Mouse (Mus musculus) kidney, postnatal 4 days (tissue): Measurements from ENCODE around the gene Rrp8.

Experiments used
- DNase-seq, 2 experiments: peaks; one replicate each; pipeline ENCODE4 v3.0.0; 2021; ENCODE audit warnings: mixed read lengths in 2 of 2

The Rrp8 gene

DNA sequence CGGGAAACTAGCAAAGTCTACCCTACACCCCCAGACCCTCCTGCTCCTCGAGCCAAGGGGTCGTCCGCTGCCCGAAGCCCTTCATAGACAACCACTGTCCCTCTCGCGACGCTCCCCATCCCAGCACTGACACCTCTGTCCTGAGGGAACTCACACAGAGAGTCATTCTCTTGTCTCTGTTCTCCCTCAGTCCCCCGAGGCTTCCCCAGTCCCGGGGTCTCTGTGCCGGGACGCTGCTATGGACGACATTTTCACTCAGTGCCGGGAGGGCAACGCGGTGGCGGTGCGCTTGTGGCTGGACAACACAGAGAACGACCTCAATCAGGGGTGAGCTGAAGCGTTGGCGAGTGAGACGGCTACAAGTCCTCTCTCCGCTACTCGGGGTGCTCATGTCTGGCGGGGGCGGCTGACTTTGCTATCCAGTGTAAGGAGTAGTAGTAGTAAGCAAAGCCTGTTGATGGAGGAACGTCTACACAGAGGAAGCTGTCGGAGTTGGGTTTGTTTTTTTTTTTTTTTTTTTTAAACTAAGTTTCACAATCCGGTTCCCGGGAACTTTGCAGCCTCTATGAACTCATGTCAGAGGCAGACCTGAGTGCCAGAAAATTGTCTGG is at the start of gene Rrp8:
TSS of gene Rrp8 (minus strand) at position 475 of the 611 bp plus-strand sequence.
- DNase-seq, result peak; percentile 55 to 67

DNA sequence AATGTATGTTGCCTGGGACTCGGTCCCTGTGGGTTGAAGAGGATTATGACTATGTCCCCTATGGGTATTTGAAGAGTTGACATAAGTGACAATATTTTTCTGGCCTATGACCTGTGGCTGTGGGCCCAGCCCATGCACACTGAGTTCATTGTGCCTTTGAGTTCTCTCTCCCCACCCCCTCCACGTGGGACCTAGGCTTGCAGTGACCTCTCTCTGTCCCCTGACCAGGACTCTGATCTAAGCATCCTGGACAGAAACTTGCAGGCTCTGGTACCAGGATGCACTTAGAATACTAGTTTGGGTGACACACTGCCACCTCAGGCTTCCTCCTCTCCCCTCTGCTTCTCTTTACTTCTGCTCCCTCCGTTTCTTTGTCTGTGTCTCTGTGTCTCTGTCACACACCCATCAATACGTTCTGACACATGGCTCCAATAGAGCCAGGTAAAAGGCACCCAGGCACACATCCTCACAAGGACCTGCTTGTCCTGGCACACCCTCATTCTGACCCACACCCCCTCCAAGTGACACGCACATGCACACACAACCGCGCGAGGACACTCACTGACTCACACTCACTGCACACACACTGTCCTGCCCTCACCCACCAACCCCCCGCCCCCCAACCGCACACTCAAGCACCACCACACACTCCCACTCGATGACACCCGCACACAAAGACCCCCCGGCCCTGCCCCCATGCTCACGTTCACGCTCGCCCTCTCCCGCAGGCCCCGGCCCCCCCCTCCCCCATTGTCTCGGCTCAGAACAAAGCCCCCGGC is 49.5 kb upstream of the Rrp8 start:
- DNase-seq, result peak; percentile 26 to 41

DNA sequence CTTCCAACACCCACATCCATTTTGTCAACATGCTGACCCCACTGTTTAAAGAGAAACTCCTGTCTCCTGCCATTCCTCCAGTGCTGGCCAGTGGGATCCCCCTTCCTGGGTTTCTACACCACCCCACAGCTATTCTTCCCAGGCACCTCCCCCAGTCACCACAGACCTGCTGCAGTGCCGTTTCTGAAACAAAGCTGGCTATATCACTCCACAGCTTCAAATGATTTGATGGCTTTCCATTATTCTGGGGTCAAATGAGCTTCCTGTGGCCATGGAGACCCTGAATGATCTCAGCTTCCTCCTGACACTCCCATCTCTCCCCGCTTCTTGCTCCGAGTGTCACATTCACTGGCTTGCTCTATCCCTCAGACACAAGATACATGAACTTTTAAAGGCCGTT is 47.4 kb upstream of the Rrp8 start:
- DNase-seq, result peak; percentile 31 to 61

DNA sequence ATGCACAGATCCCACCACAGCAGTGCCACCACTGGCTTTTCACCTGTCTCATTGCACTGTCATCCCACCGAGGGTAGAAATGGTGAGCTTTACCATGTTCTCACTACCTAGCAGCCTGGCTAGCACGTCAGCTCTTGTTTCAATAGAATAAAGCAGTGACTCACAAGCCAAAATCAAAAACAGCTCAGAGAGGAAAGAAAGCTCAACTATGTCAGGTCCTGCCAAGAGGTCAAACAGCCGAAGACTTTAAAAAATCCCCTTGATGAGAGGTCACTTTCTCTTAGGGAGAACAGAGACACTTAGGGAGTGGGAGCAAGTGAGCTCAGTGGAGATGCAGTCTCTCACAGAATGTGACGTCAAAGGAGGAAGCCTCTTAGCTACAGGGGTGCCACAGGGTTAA is 46.7 kb upstream of the Rrp8 start:
- no peak for DNase-seq

DNA sequence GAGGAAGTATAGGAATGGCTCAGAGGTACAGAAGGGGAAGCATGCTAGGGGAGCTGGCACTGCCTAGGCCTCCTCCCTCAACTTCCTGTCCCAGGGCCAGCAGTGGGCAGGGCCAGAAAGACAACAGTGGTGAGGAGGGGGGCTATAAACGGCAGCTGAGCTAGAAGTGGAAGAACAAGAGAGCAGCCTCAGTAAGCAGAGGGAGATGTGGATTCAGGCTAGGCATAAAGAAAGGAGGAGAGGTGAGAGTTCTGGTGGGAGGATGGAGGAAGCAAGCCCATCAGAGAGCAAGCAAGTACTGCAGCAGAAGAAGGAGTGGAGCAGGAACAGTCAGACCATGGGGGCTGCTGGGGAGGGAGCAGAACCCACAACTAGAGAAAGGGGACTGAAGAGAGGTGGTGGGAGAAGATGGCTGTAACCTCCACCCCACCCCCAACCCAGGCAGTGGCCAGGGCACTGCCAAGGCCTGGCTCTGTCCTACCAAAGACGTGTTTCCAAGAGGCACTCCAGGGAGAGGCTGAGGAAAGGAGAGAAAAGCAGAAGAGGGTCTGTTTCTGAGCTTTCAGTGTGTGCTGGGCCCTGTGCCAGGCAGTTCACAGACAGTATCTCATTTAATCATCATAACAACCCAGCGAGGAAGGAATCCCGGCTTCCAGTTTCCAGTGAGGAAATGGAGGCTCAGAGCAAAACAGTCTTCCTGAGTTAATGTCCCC is 41.5 kb upstream of the Rrp8 start:
- DNase-seq, result peak; percentile 68 to 77

DNA sequence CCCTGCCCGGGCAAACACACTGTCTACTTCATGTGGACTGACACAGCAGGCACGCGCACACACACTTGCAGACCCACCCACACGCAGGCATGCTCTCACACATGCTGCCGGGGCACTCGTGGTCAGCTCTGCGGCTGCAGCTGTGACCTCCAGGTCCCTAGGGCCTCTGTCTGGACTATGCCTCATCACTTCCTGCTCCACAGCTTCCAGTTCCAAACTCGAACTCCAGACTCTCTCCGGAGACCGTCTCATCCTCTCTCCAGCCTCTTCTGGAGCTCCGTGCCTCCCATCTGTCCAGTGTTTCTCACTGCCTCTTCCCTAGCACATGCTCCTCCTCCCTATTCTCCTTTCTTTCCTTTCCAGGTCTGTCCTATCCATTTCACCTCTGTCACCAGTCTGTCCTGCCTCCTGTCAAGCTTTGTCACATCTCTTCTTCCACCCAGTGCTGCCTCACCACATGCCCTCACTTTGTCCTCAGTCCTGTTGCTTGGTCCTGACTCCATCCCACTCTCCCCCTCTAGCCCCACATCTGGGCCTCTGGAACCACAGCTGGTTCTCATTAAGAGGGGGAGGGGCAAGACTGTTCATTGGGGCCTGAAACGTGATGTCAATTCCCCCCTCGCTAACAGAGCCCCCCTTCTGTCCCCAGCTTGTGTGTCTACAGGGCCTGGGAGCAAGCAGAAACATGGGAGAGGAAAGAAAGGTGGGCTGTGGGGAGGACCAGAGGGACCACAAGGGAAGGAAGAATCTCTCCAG is 40.8 kb upstream of the Rrp8 start:
- peak; percentile 74 to 82 for DNase-seq

DNA sequence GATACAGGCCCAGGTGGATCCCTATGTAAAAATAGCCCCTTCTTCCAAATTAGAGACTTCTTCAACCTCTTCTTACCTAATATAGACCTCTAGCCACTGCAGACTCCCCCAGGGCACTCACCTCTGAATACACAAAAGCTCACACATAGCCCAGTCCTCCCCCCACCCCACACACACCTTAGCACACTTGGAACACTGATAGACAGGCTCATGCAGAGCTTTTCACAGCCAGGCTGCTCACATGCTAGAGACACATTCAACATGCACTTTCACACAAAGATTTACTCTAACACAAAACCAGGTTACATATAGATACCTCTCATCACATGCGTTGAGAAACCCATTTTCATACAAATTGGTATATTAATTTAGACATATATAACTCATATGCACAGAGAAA is 40.1 kb upstream of the Rrp8 start:
- DNase-seq, result no peak

DNA sequence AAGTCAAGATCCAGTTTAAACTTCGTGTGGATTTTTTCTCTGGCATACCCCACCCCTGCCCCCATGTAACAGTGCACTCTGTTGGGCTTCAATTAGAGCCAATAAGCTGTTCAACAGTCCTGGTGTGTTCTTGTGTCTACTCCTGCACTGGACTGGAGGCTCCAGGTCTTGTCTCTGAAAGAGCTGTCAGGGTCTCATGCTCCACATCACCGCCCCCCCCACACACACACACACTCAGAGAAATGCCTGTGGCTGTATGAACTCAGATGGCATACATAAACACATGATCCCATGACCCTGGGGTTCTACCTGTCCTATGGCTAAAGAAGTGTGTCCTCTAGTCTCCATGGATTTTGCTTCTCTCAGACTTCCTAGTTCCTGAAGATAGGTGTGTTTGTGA is 38.8 kb upstream of the Rrp8 start:
- no peak for DNase-seq

DNA sequence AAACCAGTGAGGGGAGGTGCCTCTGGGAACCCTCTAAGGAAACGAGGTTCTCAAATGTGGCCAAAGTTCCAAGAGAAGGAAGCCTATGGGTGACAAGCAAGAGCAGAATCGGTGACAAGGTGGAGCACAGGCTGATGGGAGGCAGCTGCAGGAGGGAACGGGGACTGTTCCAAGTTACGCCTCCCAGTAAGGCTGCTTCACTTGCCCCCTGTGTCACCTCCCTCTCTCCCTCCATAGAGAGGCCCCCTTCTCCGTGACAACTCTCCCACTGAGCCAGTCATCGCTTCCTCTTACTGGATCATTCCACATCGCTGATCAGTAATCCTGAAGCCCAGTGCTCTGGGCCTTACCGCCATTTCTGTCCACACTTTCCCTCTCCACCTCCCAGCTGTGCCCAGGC is 37.5 kb upstream of the Rrp8 start:
- peak; percentile 77 to 82 for DNase-seq

DNA sequence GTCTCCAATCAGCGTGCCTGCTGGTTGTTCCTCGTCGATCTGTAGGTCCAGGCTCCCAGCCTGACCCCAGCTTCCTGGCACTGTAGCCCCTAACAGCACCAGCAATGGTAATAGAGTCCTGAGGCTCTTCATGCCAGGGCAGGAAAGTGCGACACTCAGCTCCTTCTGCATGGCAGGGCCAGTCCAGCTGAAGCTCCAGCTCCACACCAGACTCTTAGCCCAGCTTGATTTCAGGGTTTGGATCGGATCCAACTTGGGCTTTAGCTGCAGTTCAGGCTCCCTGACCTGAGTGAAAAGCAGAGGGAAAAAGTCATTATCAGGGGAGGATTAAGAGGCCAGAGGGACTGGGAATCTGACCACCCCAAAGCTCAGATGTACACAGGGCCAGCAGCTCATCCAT is 35.9 kb upstream of the Rrp8 start:
- DNase-seq, result no peak

DNA sequence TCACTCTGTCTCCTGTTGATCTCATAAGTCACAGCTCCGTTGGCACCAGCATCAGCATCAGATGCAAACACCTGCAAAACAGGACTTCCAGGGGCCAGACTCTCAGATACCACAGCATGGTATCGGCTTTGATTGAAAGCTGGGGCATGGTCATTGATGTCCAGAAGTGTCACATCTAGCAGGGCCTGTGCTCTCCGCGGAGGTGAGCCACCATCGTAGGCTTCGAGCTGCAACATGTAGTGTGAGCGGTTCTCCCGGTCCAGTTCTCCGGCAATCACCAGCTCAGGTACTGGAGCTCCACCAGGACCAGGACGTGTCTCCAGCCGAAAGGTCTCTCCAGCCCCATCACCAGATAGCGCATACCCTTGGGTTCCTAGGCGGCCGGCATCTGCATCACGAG is 35.1 kb upstream of the Rrp8 start:
- DNase-seq, result no peak

DNA sequence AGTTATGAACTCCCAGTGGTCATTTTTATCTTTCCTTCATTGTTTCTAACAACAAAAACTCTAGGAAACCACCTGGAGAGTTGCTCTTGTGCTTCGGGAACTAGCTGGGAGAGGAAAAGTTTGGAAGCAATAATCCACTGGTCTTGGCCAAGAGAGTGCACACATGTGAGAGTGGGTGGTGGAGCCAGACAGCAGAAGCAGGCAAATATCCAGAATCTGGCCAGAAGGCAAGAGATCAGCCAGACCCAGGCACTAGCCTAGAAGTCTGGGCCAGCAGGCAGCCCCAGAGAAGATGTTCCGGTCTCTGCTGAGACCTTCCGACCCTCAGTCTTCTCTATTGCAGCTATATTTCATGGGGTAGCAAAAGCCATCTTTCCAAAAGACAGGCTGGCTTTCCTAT is 32.8 kb upstream of the Rrp8 start:
- no peak for DNase-seq

DNA sequence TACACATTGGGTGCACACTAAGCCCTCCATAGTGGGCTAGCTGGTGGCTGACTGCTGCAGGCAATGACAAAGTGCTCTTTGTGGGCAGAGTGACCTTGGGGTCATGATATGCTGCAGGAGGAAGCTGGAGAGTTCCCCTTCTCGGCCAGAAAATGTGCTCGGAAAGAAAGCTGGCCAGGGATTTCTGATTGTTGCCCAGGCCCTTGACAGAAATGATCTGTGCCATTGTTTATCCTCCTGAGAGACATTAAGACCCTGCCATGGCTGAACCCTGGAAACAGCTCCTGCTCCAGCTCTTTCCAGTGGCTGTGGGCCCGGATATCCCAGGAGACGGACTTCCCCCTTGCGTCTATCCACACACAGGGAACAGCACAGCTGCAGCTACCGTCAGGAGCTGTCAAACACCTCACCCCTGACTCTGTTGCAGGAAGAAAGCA is 30.6 kb upstream of the Rrp8 start:
- DNase-seq, result peak in 1 of 2 experiments; percentile 58

DNA sequence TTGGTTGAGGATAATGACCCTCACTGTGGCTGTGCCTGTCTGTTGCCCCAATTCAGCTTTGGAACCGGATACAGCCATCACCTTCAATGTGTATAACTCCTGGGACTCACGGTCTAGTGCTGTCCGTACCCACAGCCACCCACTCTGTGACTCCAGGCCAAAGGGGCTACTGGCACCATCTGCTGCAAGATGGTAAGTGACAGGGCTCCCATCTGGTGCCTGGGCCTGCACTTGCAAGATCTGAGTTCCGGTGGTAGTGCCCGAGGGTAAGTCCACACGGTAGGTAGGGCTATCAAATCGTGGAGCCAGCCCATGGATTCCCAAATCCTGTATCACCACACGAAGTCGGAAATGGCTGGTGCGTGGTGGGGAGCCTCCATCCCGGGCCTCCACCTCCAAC is 27.1 kb upstream of the Rrp8 start:
- no peak for DNase-seq

DNA sequence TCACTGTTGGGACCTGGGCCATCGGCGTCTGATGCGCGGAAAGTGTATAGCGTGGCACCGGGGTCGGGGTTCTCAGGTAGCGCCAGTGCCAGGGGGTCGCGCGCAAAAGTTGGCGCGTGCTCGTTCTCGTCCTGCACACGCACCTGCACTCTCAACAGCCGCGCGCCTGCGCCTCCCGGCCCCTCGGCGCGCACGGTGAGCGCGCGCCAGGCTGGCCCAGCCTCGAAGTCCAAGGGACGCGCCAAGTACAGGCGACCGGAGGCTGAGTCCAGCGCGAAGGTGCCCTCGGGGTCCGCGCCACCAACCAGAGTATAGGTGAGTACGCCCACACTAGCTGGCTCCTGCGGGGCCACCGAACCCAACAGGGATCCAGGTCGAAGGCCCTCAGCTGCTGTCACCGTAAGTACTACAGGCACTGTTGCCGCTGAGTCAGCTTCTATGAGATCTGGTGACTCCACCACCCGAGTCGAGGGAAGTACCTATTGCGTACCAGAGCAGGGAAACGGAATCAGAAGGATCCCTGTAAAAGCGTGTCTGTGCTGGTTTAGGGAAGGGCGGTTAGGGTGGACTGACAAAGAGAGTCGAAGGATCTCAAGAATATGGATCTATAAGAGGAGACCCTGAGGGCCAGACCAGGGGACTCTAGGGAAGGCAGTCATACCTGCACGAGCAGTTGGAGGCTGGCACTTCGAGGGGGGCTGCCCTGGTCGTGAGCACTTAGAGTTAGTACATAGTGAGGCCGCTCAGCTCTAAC is 25.5 kb upstream of the Rrp8 start:
- no peak for DNase-seq

DNA sequence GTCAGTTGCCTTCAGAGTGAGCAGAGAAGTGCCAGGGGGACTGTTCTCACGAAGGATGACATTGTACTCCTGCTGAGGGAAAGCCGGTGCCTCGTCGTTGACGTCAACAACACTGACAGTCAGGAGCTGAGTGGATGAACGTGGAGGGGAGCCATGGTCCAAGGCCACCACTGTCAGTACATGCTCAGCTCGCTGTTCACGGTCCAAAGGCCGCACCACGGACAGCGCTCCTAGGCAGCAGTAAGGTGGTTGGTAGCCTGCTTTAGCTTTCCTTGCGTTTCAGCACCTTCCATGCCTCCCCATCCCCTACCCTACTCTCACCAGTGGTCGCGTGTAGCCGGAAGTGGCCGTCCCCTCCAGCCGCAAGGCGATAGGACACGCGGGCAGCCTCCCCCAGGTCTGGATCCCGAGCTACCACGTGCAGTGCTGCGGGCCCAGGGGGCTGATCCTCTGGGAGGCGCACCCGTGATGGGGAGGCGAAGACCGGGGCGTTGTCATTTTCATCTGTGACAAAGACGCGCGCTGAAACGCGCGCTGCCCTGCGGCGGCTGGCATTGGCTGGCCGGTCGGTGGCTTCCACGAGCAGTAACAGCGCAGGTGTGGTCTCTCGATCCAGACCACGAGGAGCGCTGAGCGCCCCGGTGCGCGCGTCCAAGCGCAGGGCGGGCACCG is 24.8 kb upstream of the Rrp8 start:
- peak in 1 of 2 experiments; percentile 38 for DNase-seq

DNA sequence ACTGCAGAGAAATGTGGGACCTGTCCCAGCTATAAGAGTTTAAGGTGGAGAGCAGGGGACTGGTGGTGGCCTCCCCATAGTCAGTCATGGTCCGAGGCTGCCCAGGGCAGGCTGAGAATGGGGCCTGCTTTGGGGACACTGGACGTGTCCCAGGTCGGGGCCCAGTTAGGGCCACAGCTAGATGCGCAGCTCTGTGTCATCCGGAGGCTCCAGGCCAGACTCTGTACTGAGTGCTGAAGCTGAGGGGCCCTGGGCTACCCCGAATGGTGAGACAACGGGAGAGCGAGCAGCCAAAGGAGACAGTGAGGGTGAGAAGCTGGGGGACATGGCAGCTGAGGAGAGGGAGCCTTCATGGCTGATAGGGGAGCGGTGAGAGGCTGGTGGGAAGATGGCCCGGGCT is 16.1 kb upstream of the Rrp8 start:
- DNase-seq, result no peak

DNA sequence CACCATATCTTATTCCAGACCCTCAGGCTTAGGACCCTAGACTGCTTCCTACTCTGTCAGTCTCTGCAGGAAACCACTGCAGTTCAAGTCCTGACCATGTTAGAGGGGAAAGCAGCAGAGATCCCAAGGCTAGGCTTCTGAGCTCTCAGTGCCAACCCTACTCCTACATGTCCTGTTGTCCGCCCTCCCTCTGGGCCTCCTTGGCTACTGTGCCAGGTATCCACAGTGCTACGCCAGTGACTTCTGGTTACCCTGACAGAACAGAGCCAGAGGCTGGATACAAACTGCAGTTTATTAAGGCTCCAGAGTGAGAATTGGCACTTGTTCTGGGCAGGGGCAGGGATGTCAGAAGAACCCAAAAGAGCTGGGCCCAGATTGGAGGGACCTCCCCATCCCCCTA is 15.5 kb upstream of the Rrp8 start:
- no peak for DNase-seq

DNA sequence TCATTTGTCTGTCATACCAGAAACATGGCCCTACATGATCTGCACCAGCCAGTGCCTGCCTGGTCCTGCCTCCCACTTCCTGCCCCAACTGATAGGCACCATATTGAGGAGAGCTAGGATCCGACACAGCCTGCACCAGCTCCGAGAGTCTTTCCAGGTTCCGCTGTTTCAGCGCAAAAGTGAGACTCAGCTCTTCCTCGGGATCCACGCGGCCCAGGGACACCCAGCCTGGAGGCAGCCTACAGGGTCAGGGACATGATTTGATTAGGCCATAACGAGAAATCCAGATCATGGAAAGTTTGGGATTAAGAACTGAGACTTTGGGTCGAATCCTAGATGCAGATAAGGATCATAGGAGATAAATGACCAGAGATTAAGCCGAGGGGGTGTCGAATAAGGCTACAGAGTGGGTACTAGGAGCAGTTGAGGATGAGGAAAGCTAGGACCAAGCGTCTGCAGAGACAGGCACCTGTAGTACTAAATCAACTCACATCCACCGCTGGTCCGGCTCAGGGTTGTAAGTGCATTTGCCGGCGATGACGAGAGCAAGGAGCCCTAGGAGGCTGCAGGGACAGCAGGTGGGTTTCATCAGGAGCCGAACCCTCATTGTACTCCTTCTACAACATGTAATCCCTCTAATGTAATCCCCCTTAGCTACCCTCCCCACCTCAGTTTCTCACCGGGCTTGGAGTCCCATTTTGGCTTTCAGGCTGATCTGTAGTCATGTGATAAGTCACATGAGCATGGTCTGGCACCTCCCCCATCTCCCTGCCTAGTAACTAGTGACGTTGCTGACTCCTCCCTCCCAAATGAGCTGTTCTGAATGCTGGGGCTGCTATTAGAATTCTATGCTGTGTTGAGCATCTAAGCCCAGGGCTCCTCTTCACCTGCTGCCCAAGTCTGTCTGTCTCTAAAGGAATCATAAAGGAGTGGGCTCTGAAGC is 14.6 kb upstream of the Rrp8 start, which contains the start of gene Tpp1:
TSS of gene Tpp1 (minus strand) at position 745 of the 943 bp plus-strand sequence.
- DNase-seq, result peak; percentile 87 to 93

DNA sequence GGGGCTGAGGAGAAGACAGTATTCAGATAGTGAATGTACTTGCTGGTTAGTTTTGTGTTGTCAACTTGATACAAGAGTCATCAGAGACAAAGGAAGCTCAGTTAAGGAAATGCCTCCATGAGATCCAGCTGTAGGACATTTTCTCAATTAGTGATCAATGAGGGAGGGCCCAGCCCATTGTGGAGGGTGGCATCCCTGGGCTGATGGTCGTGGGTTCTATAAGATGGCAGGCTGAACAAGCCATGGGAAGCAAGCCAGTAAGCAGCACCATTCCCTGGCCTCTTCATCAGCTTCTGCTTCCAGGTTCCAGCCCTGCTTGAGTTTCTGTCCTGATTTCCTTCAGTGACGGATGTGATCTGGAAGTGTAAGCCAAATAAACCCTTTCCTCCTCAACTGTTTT is 10.6 kb upstream of the Rrp8 start:
- no peak for DNase-seq
